Mouse (Mus musculus) thymus, postnatal 14 days (tissue): ENCODE data around the gene Cops7b.

Experiments used
- DNase-seq: peaks from one replicate; pipeline ENCODE4 v3.0.0; 2021

Cops7b gene

GRCm38 (mm10) chr1:86600117-86600516 is 17.4 kb downstream of the Cops7b start:
- no peak for DNase-seq

GRCm38 (mm10) chr1:86610954-86611353 is 28.2 kb downstream of the Cops7b start:
- no peak for DNase-seq

DNA sequence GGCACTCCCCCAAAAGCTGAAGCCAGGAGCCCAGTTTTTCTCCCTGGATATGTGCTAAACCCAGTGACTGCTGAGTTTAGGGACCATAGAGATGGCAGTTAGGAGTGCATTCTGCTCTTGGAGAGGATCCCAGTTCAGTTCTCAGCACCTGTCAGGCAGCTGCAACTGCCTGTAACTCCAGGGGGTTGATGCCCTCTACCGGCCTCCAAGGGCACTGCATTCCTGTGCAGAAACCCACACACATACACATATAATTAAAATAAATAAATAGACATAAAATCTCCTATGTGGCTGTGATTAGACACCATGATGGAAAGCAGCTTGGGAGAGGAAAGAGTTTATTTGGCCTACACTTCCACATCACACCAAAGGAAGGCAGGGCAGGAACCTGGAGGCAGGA is 29.4 kb downstream of the Cops7b start:
- DNase-seq = no peak

DNA sequence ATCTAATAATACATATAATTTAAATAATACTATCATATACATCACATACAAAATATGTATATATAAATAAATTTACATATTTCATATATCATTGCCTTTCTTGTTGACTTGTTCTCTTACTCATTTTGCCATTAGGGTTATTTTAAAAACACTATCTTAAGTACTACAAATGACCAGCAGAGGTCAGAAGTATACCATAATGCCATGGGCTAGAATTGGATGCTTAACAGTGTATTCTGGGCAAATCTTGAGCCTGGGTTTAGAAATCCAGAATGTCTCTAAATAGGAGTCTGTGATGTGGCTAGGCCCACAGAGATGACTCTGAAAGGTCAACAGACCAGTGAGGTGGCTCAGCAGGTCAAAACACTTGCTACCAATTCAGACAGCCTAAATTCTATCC is 31.6 kb downstream of the Cops7b start:
- DNase-seq = no peak

DNA sequence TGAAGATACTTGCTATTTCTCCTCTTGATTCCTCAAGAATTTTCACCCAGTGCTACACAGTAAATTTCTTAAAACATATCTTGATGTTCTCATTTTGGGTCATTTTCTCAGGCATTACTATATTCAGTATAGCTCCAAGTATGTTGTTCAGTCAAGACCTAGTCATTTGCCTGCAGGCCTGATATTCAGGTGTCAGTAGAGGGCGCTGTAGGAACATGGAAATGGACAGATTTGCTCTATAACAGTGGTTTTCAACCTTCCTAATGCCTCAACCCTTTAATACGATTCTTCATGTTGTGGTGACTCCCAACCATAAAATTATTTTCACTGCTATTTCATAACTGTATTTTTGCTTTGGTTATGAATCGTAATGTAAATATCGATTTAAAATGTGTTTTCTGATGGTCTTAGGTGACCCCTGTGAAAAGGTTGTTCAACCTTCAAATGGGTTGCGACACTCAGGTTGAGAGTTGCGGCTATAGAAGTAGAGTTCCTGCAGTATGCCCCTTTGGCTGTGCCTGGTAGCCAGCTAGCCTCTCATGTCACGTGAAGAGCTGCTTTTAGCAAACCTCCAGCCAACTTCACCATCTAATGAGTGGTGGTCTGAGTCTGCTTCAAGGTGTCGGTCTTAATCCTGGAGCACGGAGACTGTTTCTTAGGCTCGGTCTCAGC is 35.9 kb downstream of the Cops7b start:
- peak; percentile 62 for DNase-seq

DNA sequence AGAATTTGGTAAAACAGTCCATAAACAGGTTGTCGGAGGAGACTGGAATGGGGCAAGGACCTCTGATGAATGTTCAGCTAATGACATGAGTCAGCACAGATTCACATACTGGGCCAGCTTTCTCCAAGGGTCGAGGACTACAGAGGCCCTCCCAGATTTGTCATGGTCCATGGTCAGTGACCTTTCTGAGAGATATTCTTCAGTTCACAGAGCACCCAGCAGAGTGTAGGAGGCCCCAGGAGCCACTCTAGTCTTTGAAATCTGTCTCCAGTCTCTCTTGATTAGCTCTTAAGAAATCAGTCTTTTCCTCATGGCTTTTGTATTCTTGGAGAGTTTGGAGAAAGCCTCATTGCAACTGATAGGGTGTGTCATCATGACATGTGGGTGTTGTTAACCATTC is 39.6 kb downstream of the Cops7b start:
- DNase-seq = no peak

- no peak for DNase-seq
Measured at GRCm38 (mm10) chr1:86623001-86624000, 40.6 kb downstream of the Cops7b start.

- DNase-seq = no peak
Measured at GRCm38 (mm10) chr1:86628270-86628669, 45.6 kb downstream of the Cops7b start.

- DNase-seq = no peak
Measured at GRCm38 (mm10) chr1:86629936-86630335, 47.2 kb downstream of the Cops7b start.

- DNase-seq = no peak
Measured at GRCm38 (mm10) chr1:86630527-86630926, 47.8 kb downstream of the Cops7b start.

DNA sequence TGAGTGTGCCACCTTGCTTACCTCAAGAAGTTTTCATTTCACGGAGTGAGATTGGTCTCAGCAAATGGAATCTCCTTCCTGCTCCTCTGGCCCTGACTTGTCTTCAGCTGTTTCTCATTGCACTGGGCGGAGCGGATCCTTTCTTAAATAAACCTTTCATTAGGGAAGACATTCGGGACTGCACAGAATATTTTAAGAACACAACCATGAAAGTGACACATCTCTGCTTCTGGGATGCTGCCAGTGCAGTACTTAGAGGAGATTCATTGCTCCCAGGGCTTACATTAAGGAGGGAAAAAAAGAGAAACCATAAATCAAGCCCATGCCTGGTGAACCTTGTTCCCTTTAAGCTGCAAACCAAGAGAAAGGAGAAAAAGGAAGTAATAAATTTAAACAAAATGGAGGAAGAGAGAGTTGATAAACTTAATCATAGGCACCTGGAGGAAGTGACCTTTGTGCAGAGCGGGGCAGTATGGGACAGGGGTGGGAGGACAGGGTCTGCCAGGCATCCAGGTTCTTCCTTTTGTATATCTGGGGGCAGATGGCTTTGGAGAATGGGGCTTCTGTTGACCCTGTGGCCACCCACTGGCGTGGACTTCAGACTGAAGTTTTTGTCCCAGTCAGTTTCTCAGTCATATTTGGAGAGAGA is 50.2 kb downstream of the Cops7b start:
- no peak for DNase-seq

GRCm38 (mm10) chr1:86633434-86633833 is 50.7 kb downstream of the Cops7b start:
- no peak for DNase-seq

DNA sequence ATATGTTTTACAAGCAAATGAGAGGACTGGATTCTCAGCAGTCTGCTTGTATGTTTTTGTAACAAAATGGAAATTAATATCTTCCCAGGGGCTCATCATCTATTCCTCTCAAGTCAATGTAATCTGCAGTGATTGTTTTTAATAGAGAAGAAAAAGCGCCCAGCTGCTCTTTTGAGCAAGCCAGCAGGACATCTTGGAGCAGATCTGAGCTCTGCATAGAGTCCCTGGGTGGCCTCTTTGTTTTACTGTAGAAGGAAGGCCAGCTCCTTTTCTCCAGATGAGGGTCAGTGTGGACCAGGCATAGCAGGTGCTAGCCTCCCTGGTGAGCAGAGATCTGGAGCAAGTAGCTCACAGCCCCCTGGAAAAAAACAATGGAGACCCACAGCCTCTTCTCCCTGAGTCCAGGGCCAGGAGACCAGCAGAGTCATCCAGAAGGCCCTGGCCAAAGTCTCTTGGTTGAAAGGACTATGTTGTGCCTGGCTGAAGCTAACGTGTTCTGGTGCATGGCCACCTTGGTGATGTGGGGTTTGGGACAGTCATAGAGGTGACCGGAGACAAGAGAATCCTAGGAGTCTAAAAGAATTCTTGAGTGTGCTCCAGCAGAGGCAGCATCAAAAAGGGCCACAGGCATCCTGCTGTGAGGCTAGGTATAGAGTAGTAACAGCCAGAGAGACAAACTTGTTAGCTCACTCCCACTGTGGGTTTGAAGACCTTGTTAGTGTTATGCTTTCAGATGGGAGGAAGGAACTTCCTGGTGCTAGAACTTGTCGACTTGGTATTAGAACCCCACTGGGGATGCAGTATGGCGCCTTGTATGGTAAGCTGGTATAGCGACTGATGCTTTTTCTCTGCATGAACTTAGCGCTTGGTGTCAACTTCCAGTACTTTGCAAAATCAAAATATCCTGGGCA is 51.4 kb downstream of the Cops7b start:
- DNase-seq = no peak

DNA sequence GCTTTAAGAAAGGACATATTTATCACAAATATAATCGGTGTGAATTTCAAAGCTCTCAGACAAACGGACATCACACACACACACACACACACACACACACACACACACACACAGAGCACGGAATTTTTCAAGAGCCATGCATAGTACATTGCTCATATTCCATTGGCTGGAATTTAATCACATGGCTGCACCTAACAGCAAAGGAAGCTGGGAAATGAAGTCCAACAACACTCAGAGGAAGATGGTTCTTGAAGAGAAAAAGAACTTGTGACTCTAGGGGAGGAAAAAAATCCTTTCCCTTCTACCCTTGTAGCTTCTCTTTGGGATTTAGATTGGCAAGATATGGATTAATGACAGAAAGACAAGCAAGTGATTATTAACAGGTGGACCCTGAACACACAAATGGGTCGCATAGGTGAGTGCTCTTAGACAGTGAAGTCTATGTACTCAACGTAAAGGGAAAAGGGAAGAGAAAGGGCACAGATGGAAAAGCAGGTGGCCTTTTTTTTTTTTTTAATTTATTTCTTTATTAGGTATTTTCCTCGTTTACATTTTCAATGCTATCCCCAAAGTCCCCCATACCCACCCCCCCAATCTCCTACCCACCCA is 52.2 kb downstream of the Cops7b start:
- DNase-seq = no peak

DNA sequence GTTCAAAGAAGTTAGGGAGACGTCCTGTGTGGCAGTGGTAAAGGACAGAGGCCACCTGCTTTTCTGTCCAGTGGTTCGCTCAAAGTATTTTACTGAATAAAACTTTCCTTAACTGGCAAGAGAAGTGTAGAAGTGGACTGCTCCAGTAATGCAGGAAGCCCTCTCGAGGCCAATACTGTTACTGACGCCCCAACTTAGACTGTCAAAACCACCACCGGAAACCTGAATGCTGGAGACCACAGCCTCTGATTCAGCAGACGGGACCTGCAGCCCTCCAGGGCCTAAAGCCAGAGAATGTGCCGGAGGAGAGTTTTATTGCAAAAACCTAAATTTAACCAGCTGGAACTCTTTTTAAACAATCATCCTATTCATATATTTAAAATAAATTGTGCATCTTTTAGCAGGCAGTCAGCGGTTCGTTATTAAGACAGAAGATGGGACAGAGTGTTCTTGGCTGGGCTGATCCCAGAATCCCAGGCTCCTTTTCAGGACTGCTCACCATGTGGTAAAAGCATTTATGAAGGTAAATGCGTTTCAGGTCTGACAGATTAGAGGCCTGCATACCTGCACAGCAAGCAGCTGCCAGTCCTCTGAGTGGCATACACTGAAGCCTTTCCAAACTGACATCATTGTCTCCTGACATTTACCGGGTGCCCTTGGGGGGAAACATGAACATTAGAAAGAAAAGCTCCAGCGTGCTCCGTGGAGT is 60.6 kb downstream of the Cops7b start:
- peak; percentile 53 for DNase-seq

DNA sequence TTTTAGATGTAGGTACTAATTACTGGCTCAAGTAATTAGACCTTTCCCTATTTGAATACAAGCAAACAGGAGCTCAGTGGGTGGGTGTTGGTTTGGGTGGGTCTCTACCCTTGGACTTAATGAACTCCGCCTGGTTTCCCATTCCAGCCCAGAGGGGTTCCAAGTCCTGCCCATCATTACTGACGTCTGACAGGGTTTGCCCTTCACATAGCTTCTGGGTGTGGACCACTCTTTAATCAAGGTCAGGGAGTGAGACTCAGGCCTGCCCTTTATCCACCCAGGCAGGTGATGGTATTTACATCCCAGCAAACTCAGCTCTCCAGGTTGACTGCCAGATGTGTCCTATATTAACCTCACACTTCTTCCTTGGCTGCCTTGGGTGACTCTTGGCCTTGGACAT is 64.8 kb downstream of the Cops7b start:
- no peak for DNase-seq

- peak; percentile 71 for DNase-seq
Measured at GRCm38 (mm10) chr1:86650272-86650671, 67.6 kb downstream of the Cops7b start.

DNA sequence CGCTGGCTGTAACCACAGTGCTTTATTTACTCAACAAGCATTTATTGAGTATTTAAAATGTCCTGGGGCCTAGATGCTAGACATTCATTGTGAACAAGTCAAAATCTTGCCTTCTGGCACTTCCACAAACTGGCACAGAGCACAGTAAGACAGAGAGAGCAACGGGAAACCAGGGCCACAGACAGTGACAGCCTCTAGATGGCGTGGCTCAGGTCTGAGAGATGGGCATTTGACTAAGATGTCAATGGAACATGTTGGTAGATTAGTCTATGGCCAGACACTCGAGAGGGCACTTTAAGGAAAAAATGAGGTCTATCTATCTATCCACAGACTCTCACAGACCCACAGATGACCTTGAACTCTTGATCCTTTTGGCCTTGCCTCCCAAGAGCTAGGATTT is 70.0 kb downstream of the Cops7b start:
- DNase-seq = no peak

- no peak for DNase-seq
Measured at GRCm38 (mm10) chr1:86657071-86657470, 74.4 kb downstream of the Cops7b start.
